Mouse (Mus musculus) lung, postnatal 0 days (tissue): ENCODE results near the gene Gm10521.

Source experiments
- CTCF ChIP-seq: IDR thresholded peaks from 2 replicates; pipeline ENCODE4 v1.5.1; 2016; ENCODE audit warnings: antibody characterized with exemption, mild to moderate bottlenecking
- EP300 ChIP-seq: IDR thresholded peaks from 2 replicates; pipeline ENCODE4 v1.6.1; 2016; ENCODE audit warnings: antibody characterized with exemption, mild to moderate bottlenecking, control low read depth

- TF ChIP-seq CTCF (no peak), EP300 (no peak)
Observed at GRCm38 (mm10) chr1:171915638-171916458, 20.4 kb downstream of the Gm10521 start.
